8 mouse cellular contexts compared by ENCODE assay signal in the genomic region with DNA sequence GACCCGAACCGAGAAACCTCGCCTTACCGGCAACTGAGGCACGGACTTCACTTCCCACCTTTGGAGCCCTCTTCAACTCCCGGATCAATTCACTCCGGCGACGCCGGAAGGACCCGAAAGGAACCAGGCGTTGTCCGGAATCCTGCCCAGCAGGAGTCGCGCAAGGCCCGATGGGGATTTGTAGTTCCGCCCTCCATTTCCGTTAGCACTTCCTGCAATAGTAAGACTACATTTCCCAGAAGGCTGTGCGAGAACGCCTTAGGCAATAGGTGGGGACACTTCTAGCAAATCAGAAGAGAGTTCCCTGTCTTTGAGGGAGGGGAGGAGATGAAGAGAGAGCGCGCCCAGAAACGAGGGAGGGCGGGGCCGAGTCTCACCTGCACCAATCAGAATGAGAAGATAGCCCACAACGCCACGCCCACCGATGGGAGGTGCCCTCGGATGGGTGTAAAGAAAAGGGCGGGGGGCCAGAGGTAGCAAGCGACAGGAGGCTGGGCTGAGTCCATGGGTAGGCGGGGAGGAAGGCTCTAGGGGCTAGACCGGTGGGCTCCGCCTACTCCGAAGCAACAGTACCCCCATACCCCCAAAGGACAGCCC. TPM values are rescaled to one million over a fixed set of nuclear protein-coding genes. Genes with fewer than 3 reads are reported as not detected.
DNase-seq lines count a peak whose midpoint lies in the region; ATAC-seq lines count a peak whose summit lies in the region.

A gene (minus strand): TSS at position 162 of the 597 bp plus-strand sequence.

- H3K27ac ChIP-seq in hindbrain, embryonic 14.5 days = peak within 1 kb of the TSS; percentile 78

- peak; percentile 97 for ATAC-seq in hindbrain, embryonic 14.5 days (ENCODE audit: low FRiP score)

- no peaks in the 10 kb centered on the region for H3K36me3 ChIP-seq in hindbrain, embryonic 14.5 days (replicated peaks; ENCODE audit: control insufficient read depth, insufficient read depth)

- H3K4me1 ChIP-seq in hindbrain, embryonic 14.5 days (replicated peaks; ENCODE audit: control insufficient read depth, insufficient read depth, low read length) = peaks cover 19% of the 10 kb centered on the region; the same call in 1 of the 2 replicates

- peak within 1 kb of the TSS; percentile 78 for H3K9ac ChIP-seq in hindbrain, embryonic 14.5 days

- peak within 1 kb of the TSS; percentile 94 for H3K4me3 ChIP-seq in hindbrain, embryonic 14.5 days (replicated peaks; ENCODE audit: low read length)

- WGBS in hindbrain, embryonic 14.5 days = under 1% methylated on average over 35 of the region's 35 CpGs

- H3K27me3 ChIP-seq in hindbrain, embryonic 14.5 days (ENCODE audit: control insufficient read depth, insufficient read depth, low read length) = no peaks in the 10 kb centered on the region

- no peaks in the 10 kb centered on the region for H3K9me3 ChIP-seq in hindbrain, embryonic 14.5 days (ENCODE audit: control insufficient read depth, low read length)

- peak; percentile 100 for DNase-seq in R1 (ENCODE audit: low read depth, low spot score)
- DNase-seq in cerebellum, postnatal 25 days = peak; percentile 99 to 100
- peak; percentile 98 for DNase-seq in frontal cortex, postnatal 25 days (ENCODE audit: low spot score in 2 of 2)
- DNase-seq in hindbrain, embryonic 14.5 days (ENCODE audit: low spot score) = peak; percentile 100
- DNase-seq in layer of hippocampus, postnatal 36 days = peak; percentile 99
- DNase-seq in lung, postnatal 36 days = peak; percentile 100
- DNase-seq in retina, postnatal 1 day = peak; percentile 100
- peak; percentile 96 to 99 for DNase-seq in urinary bladder, adult 18-20 months (ENCODE audit: low spot score in 2 of 2)

- peak within 1 kb of the TSS; percentile 88 for H3K4me2 ChIP-seq in hindbrain, embryonic 14.5 days (replicated peaks)

RNA-seq across cellular contexts. Expression of the gene that starts here (rescaled TPM):
- 95.3 and 96.2 TPM in 2 replicates for polyA plus RNA-seq in hindbrain, embryonic 14.5 days (2014; fragmentation: Nextera tagmentation; extraction: Ambion mirVana)
- 10 to 100 TPM; 56.0 to 69.8 TPM for total RNA-seq in layer of hippocampus, postnatal 36 days (2021)

Comparison
In these comparisons a context has a peak if more than half of its experiments do, and no peak if none do; other contexts are left out.
1. Peak in every context shown above with its lines: DNase-seq, ATAC-seq, H3K4me3 ChIP-seq and H3K27ac ChIP-seq.